Mouse (Mus musculus): ENCODE results near the gene Prkn. TPM values are rescaled to one million over a fixed set of nuclear protein-coding genes. Genes with fewer than 3 reads are reported as not detected.

Gene Prkn
- polyA plus RNA-seq, 1 experiment from 2014 or later = 0.96 TPM

- Histone ChIP-seq H3K27ac (ENCODE audit: low read depth, low read length) (no peak overlapping the region), H3K27me3 (replicated peaks; ENCODE audit: control insufficient read depth, insufficient read depth, low read length) (no peaks in the 10 kb centered on the region), H3K9ac (ENCODE audit: low read depth, low read length) (no peak overlapping the region), H3K9me3 (ENCODE audit: control insufficient read depth) (no peaks in the 10 kb centered on the region), H3K4me2 (replicated peaks; ENCODE audit: low read depth) (no peak overlapping the region), H3K36me3 (ENCODE audit: control insufficient read depth, insufficient read depth) (no peaks in the 10 kb centered on the region), H3K4me3 (ENCODE audit: low read depth, low read length) (no peak overlapping the region), H3K4me1 (replicated peaks; ENCODE audit: control insufficient read depth, insufficient read depth, low read length) (no peaks in the 10 kb centered on the region)
- ATAC-seq = no peak
- no peak for TF ChIP-seq CTCF (IDR thresholded peaks at IDR 0.05; ENCODE audit: low read depth)
- WGBS = 52% methylated on average over 3 of the region's 3 CpGs
These were observed 450.0 kb downstream of the Prkn start for GRCm38 (mm10) chr17:11290183-11290582.

- Histone ChIP-seq H3K4me1 (replicated peaks; ENCODE audit: control insufficient read depth, insufficient read depth, low read length) (no peaks in the 10 kb centered on the region), H3K27ac (ENCODE audit: low read depth, low read length) (no peak overlapping the region), H3K4me2 (replicated peaks; ENCODE audit: low read depth) (no peak overlapping the region), H3K9ac (ENCODE audit: low read depth, low read length) (no peak overlapping the region), H3K36me3 (ENCODE audit: control insufficient read depth, insufficient read depth) (no peaks in the 10 kb centered on the region), H3K9me3 (ENCODE audit: control insufficient read depth) (no peaks in the 10 kb centered on the region), H3K4me3 (ENCODE audit: low read depth, low read length) (no peak overlapping the region), H3K27me3 (replicated peaks; ENCODE audit: control insufficient read depth, insufficient read depth, low read length) (no peaks in the 10 kb centered on the region)
- ATAC-seq = no peak
- WGBS = 71% methylated on average over 9 of the region's 9 CpGs
- TF ChIP-seq CTCF (IDR thresholded peaks at IDR 0.05; ENCODE audit: low read depth) = no peak
These were observed 462.9 kb downstream of the Prkn start for GRCm38 (mm10) chr17:11303116-11303515.

GRCm38 (mm10) chr17:11309843-11310242, 469.7 kb downstream of the Prkn start:
- H3K27me3 ChIP-seq (replicated peaks; ENCODE audit: control insufficient read depth, insufficient read depth, low read length) = no peaks in the 10 kb centered on the region
- no peak overlapping the region for H3K9ac ChIP-seq (ENCODE audit: low read depth, low read length)
- 17% methylated on average over 1 of the region's 1 CpGs for WGBS
- no peak overlapping the region for H3K4me3 ChIP-seq (ENCODE audit: low read depth, low read length)
- H3K9me3 ChIP-seq (ENCODE audit: control insufficient read depth) = no peaks in the 10 kb centered on the region
- no peak for TF ChIP-seq CTCF (IDR thresholded peaks at IDR 0.05; ENCODE audit: low read depth)
- H3K27ac ChIP-seq (ENCODE audit: low read depth, low read length) = no peak overlapping the region
- no peaks in the 10 kb centered on the region for H3K36me3 ChIP-seq (ENCODE audit: control insufficient read depth, insufficient read depth)
- H3K4me2 ChIP-seq (replicated peaks; ENCODE audit: low read depth) = no peak overlapping the region
- H3K4me1 ChIP-seq (replicated peaks; ENCODE audit: control insufficient read depth, insufficient read depth, low read length) = no peaks in the 10 kb centered on the region
- no peak for ATAC-seq

GRCm38 (mm10) chr17:11314163-11314562, 474.0 kb downstream of the Prkn start:
- H3K4me3 ChIP-seq (ENCODE audit: low read depth, low read length) = no peak overlapping the region
- H3K27ac ChIP-seq (ENCODE audit: low read depth, low read length) = no peak overlapping the region
- H3K9me3 ChIP-seq (ENCODE audit: control insufficient read depth) = no peaks in the 10 kb centered on the region
- H3K4me2 ChIP-seq (replicated peaks; ENCODE audit: low read depth) = no peak overlapping the region
- H3K36me3 ChIP-seq (ENCODE audit: control insufficient read depth, insufficient read depth) = no peaks in the 10 kb centered on the region
- TF ChIP-seq CTCF (IDR thresholded peaks at IDR 0.05; ENCODE audit: low read depth) = no peak
- ATAC-seq = no peak
- no peak overlapping the region for H3K9ac ChIP-seq (ENCODE audit: low read depth, low read length)
- WGBS = 96% methylated on average over 2 of the region's 2 CpGs
- H3K4me1 ChIP-seq (replicated peaks; ENCODE audit: control insufficient read depth, insufficient read depth, low read length) = no peaks in the 10 kb centered on the region
- no peaks in the 10 kb centered on the region for H3K27me3 ChIP-seq (replicated peaks; ENCODE audit: control insufficient read depth, insufficient read depth, low read length)

GRCm38 (mm10) chr17:11315675-11316074, 475.5 kb downstream of the Prkn start:
- Histone ChIP-seq H3K9me3 (ENCODE audit: control insufficient read depth) (no peaks in the 10 kb centered on the region), H3K27ac (ENCODE audit: low read depth, low read length) (no peak overlapping the region), H3K36me3 (ENCODE audit: control insufficient read depth, insufficient read depth) (no peaks in the 10 kb centered on the region), H3K4me3 (ENCODE audit: low read depth, low read length) (no peak overlapping the region), H3K27me3 (replicated peaks; ENCODE audit: control insufficient read depth, insufficient read depth, low read length) (no peaks in the 10 kb centered on the region), H3K4me1 (replicated peaks; ENCODE audit: control insufficient read depth, insufficient read depth, low read length) (no peaks in the 10 kb centered on the region), H3K4me2 (replicated peaks; ENCODE audit: low read depth) (no peak overlapping the region), H3K9ac (ENCODE audit: low read depth, low read length) (no peak overlapping the region)
- no peak for TF ChIP-seq CTCF (IDR thresholded peaks at IDR 0.05; ENCODE audit: low read depth)
- 86% methylated on average over 4 of the region's 4 CpGs for WGBS
- no peak for ATAC-seq

GRCm38 (mm10) chr17:11318946-11319345, 478.8 kb downstream of the Prkn start:
- no peak for TF ChIP-seq CTCF (IDR thresholded peaks at IDR 0.05; ENCODE audit: low read depth)
- Histone ChIP-seq H3K9ac (ENCODE audit: low read depth, low read length) (no peak overlapping the region), H3K27ac (ENCODE audit: low read depth, low read length) (no peak overlapping the region), H3K4me1 (replicated peaks; ENCODE audit: control insufficient read depth, insufficient read depth, low read length) (no peaks in the 10 kb centered on the region), H3K4me2 (replicated peaks; ENCODE audit: low read depth) (no peak overlapping the region), H3K27me3 (replicated peaks; ENCODE audit: control insufficient read depth, insufficient read depth, low read length) (no peaks in the 10 kb centered on the region), H3K9me3 (ENCODE audit: control insufficient read depth) (no peaks in the 10 kb centered on the region), H3K36me3 (ENCODE audit: control insufficient read depth, insufficient read depth) (no peaks in the 10 kb centered on the region), H3K4me3 (ENCODE audit: low read depth, low read length) (no peak overlapping the region)
- 83% methylated on average over 7 of the region's 7 CpGs for WGBS
- no peak for ATAC-seq
